Mouse (Mus musculus): ENCODE results near the gene Nap1l4. TPM values are rescaled to one million over a fixed set of nuclear protein-coding genes. Genes with fewer than 3 reads are reported as not detected.
A peak's percentile ranks its signal among the peaks of the same experiment; 100 is the strongest.

Gene Nap1l4
- total RNA-seq, 2 experiments from 2014 or later: 181 to 193 TPM

GRCm38 (mm10) chr7:143482541-143482940 lies 66.4 kb downstream of the Nap1l4 start:
- DNase-seq: no peak
- intact Hi-C loops (cut with DNase I): loop anchor here (5.0 kb wide), 1 partner anchor 280 kb away; no protein-coding TSS in a partner anchor

- no peak for DNase-seq
- intact Hi-C loops (cut with DNase I): loop anchor here (5.0 kb wide), 1 partner anchor 280 kb away; no protein-coding TSS in a partner anchor
Observed at GRCm38 (mm10) chr7:143481806-143482387, 67.0 kb downstream of the Nap1l4 start.

- intact Hi-C loops (cut with DNase I): loop anchor here (1.0 to 5.0 kb wide), 2 partner anchors 26 to 282 kb away; no protein-coding TSS in a partner anchor
- DNase-seq: peak; percentile 65 to 78
Observed at GRCm38 (mm10) chr7:143480498-143480897, 68.4 kb downstream of the Nap1l4 start.

- DNase-seq: no peak
- intact Hi-C loops (cut with DNase I): no loop called here
Observed at GRCm38 (mm10) chr7:143477800-143478199, 71.1 kb downstream of the Nap1l4 start.

GRCm38 (mm10) chr7:143476702-143477335 lies 72.1 kb downstream of the Nap1l4 start:
- intact Hi-C loops (cut with DNase I): no loop called here
- no peak for DNase-seq

DNA sequence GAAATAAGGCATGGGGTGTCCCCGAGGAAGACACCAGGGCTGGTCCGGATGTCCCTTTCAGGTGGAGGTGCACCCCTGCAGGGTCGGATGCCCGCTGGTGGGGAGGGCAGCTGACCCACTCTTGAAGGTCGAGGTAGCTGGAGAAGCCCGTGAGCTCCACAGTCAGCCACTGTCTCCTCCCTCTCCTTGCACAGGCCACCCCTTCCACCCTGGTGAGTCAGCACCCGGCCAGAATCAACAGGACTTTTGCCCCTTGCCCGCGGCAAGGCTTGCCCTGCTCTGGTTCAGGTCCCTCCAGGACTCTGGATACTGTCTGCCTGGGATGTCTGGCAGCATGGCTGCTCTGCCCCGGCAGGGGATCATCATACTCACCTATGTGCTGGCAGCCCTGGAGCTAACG lies 73.0 kb downstream of the Nap1l4 start:
- DNase-seq: no peak
- intact Hi-C loops (cut with DNase I): no loop called here

- DNase-seq: no peak
- intact Hi-C loops (cut with DNase I): loop anchor here (5.0 kb wide), 1 partner anchor 32 kb away; no protein-coding TSS in a partner anchor
Observed at GRCm38 (mm10) chr7:143474811-143475210, 74.1 kb downstream of the Nap1l4 start.

DNA sequence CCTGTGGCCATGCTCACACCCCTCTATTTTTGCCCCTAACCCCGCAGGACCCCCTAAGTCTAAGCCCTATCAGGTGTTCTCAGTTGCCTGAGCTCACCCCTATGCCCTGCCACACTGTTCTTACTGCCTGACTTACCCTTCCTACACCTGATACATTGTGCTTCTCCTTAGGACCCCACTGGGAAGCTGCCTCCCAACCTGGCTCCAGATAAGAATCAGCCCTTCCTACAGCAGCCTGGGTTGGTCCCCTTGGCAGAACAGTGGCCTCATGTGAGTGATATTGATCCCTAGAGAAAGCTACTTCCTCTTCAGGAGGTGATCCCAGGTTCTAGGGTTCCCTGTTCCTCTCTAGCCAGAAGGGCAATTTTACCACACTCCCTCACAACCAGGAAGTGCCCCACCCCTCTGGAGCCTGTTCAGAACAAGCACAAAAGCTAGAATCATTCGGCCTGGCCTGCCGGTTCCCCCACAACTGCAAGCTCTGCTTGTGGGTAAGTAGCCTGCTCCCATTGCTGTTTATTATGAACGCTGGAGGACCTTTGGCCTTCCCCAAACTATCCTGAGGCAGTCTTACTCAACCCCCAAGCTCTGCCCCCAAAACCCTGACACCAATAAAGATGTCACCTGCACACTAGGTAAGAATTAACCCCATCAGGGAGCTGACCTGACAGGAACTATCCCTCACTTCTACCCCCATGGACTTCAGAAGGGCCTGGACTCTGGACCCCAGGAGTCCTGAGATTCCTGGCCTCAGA lies 75.4 kb downstream of the Nap1l4 start, which contains the start of gene Slc22a18:
Slc22a18 (plus strand) TSS at position 390 of the 755 bp plus-strand sequence.
- DNase-seq: peak; percentile 30 to 50
- intact Hi-C loops (cut with DNase I): loop anchor here (5.0 kb wide), 1 partner anchor 34 kb away; no protein-coding TSS in a partner anchor

GRCm38 (mm10) chr7:143469946-143470345 lies 79.0 kb downstream of the Nap1l4 start:
- intact Hi-C loops (cut with DNase I): loop anchor here (5.0 kb wide), 2 partner anchors 37 to 463 kb away; partner anchors contain the start of gene Tspan32
- DNase-seq: peak; percentile 78 to 81

DNA sequence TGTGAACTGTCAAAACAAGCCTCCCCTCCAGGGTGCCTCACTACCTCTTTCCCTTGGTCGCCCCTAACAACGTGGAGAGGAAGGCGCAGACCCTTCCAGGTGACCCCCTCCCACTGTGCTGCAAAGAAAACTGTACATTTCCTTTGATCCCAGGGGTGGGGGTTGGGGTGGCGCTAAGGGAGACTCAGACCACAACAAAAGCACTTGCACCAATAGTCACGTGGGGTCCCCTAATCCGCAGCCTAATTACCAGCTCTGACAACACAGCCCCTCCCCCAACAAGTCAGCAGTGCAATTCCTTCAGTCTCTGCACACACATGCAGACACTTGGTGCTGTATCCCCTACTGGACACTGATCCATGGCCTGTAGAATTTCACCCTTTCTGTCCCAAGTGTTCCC lies 81.2 kb downstream of the Nap1l4 start:
- DNase-seq: no peak
- intact Hi-C loops (cut with DNase I): loop anchor here (2.0 to 5.0 kb wide), 2 partner anchors 373 to 460 kb away; partner anchors contain the start of genes Trpm5 and Tspan32

GRCm38 (mm10) chr7:143466099-143466677 lies 82.7 kb downstream of the Nap1l4 start:
- intact Hi-C loops (cut with DNase I): loop anchor here (1.0 to 5.0 kb wide), 3 partner anchors 313 to 459 kb away; partner anchors contain the start of genes Trpm5 and Tspan32
- DNase-seq: peak; percentile 88 to 91

DNA sequence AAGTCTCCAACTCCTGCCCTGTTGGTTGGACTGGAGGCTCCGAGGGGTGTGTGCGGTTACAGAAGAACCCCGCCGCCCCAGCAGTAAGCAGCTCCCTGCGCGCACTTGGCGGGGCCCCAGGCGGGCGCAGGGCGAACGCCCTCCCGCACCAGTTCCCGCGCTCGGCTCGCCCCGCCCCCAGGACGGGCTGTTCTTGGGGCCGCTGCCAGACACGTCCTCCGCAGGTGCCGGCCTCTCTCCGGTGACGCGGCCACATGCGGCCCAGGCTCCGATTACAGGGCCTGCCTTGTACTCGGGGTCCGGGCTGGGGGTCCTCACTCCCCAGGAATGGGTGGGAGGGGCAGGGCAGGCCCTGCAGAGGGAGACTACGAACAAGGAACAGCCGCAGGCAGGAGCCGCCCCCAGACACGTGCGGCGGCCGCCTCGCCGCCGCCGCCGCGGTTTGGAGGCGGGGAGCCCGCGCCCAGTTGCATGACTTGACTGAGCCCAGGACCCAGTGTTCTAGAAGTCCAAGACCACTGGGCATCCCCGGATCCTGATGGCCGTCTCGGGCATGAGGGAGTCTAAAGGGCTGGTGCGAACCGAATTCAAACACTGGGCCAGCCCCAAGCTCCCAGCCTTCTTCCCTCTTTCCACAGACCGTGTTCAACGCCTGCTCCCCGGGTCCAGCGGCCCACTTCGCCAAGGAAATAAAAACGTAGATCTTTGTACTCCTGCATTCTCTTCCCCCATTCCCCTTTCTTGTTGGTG lies 83.9 kb downstream of the Nap1l4 start:
- intact Hi-C loops (cut with DNase I): loop anchor here (5.0 kb wide), 3 partner anchors 153 to 458 kb away; partner anchors contain the start of gene Tspan32
- peak; percentile 47 to 51 for DNase-seq

DNA sequence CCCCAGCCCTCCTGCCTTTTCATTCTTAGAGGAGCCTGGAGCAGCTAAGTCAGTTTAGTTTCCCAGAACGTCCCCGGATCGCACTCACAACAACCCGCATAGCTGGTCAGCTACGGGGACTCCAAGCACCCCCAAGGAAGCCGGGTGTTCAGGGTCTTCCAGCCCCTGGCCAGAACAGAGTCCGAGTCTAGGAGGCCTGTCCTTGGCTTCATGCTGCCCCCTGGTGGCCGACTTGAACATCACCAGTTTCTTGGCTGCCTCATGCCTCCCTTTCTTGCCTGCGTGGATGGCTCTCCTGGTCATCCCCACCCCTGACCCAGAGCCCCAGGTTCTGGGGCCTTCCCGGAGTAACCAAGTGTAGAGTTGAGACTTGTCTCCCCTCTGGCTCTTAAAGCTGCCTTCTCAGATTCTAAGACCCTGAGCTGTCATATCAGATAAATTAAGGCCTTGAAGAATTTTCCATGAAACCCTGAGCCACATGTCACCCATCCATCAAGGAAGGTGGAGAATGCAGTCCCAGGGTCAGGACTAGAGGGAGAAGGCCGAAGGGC lies 85.0 kb downstream of the Nap1l4 start:
- intact Hi-C loops (cut with DNase I): loop anchor here (5.0 kb wide), 2 partner anchors 152 to 167 kb away; no protein-coding TSS in a partner anchor
- peak; percentile 86 to 89 for DNase-seq

Small RNA genes lying within 50 kb of the gene (microRNA-seq; reads per million reads assigned to microRNA genes)
- gene Mir7064 (ENCODE audit: borderline number of aligned reads in 2 of 2): 0 reads per million in 2 experiments

Other genes with a start within 250 kb of the Nap1l4 start
- 10 to 100 TPM; 30.8 to 44.2 TPM for gene Cdkn1c, start 88.1 kb downstream of the Nap1l4 start, total RNA-seq (2021)
- gene Slc22a18, start 75.4 kb downstream of the Nap1l4 start, total RNA-seq (2021): under 1 TPM; 0.33 to 0.54 TPM
- not detected for gene Phlda2, start 46.0 kb downstream of the Nap1l4 start, total RNA-seq (2021)
- 10 to 100 TPM; 22.6 to 23.6 TPM for gene Cars, start 51.0 kb upstream of the Nap1l4 start, total RNA-seq (2021)
- gene Tnfrsf26, start 79.6 kb upstream of the Nap1l4 start, total RNA-seq (2021): under 1 TPM; 0.44 to 0.81 TPM
- gene Tnfrsf22, start 100.6 kb upstream of the Nap1l4 start, total RNA-seq (2021): 1 to 10 TPM; 1.5 to 2.3 TPM
- gene Tnfrsf23, start 136.8 kb upstream of the Nap1l4 start, total RNA-seq (2021): 1 to 10 TPM; 1.4 to 2.0 TPM
- 10 to 100 TPM; 19.6 to 26.1 TPM for gene Osbpl5, start 207.9 kb upstream of the Nap1l4 start, total RNA-seq (2021)
- not detected for gene Mrgprg, start 217.9 kb upstream of the Nap1l4 start, total RNA-seq (2021)
- gene Mrgpre, start 235.4 kb upstream of the Nap1l4 start, total RNA-seq (2021): 1 to 10 TPM; 1.2 to 1.4 TPM

Measured in heart, postnatal 36 days (tissue).